Mouse (Mus musculus) large intestine, adult 2 months (tissue): ENCODE measurements around the gene Ube2j1. TPM values are rescaled to one million over a fixed set of nuclear protein-coding genes. Genes with fewer than 3 reads are reported as not detected.
A peak's percentile ranks its signal among the peaks of the same experiment; 100 is the strongest.
"Not testable (repeated sequence)": the region's sequence is repeated elsewhere in the genome, so short reads cannot be mapped to it uniquely, and the experiment has no call there.

Experiments
- DNase-seq: peaks from one replicate; pipeline ENCODE4 v3.0.0-alpha.2; 2012; ENCODE audit warnings: low read depth, low spot score
- WGBS: fragments of 180-500 bp; shearing (Covaris S2); methylation state at CpG from one replicate; pipeline ENCODE4 v1.1.7; 2018; 5-methylcytosine and 5-hydroxymethylcytosine counted together
- polyA plus RNA-seq: library from polyadenylated mRNA; depleted of rRNA; stranded (reverse); fragments of >200 nt; gene quantifications from 2 replicates; pipeline ENCODE4 v1.2.3, GENCODE M21; 2012; rRNA removed

The Ube2j1 gene
- polyA plus RNA-seq = 17.4 and 24.9 TPM in 2 replicates

DNA sequence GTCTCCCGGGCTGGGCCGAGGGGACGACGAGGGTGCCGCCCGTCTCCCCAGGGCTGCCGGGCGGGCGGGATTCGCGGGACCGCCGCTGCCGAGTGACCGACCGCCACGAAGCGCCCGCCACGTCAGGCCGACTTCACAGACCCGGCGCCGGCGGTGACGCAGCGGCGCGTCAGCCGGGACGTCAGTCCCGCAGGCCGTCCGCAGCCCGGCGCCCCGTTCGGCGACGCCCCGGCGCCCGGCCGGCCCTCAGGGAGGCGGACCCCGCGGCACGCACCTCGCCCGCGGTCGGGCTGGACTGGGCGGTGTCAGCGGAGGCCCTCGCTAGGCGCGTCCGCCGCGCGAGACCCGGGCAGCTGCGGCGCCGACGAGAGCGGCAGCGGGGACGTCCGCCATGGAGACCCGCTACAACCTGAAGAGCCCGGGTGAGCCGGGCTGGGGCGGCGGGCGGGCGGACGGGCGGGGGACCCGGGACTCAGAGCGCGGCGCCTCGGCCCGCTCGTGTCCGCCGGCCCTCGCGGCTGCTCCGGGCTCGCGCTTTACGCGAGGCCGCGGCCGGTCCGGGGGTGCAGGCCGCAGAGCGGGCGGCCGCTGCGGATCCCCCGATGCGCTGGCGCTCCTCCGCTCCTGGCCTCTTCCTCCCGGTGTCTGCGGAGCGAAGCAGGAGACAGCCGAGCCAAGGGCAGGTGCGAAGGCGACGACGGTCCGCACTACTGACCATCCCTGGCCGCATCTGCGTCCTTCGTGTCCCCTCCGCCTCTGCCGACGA lies at the start of gene Ube2j1:
Ube2j1 (plus strand) TSS at position 222 of the 766 bp plus-strand sequence.
- under 1% methylated on average over 121 of the region's 123 CpGs for WGBS
- peak; percentile 63 for DNase-seq

DNA sequence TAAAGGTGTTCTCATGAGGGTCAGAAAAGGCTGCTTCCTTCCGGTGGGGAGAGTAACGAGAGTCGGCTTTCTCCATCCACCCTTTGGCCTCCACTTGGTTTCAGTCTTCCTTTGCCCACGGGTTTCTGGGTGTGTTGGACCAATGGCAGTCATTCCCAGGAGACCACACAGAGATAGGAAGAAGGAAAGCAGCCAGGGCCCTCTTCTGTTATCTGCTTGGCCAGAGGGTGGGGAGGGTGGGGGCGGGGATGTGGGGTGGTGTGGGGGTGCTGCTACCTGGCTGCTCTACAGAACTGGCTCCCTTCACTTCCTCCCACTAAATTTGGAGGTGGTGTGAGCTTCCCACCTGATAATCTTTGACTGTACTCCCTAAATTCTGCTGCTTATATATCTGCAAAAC lies 49.6 kb upstream of the Ube2j1 start:
- DNase-seq = no peak
- 39% methylated on average over 5 of the region's 5 CpGs for WGBS

DNA sequence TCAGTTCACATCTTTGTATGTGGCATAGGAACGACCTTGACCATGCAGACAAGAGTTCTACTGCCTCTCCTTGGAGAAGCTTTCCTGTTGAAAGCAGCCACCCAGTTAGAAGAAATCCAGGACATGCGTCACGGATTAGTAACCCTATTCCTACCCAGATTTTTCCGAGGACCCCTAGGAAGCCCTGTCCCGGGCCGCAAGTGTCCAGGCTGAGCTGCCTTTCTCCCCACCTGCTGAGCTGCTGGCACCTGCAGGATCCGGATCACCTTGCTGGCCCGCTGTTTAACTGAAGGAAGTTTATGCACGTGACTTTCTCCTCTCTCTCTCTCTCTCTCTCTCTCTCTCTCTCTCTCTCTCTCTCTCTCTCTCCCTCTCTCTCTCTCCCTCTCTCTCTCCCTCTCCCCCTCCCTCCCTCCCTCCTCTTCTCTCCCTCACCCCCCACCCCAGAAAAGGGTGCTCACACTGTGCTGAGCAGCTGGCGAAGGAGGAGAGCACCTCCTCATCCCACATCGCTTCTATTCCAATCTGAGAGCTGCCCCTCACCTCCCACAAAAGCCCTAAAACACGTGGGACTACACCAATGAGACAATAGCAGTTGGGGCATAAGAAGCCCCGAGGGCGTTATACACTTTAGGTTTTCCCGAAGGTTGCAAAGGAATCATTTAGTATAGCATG lies 49.0 kb upstream of the Ube2j1 start:
- DNase-seq = no peak
- 6% methylated on average over 15 of the region's 15 CpGs for WGBS

DNA sequence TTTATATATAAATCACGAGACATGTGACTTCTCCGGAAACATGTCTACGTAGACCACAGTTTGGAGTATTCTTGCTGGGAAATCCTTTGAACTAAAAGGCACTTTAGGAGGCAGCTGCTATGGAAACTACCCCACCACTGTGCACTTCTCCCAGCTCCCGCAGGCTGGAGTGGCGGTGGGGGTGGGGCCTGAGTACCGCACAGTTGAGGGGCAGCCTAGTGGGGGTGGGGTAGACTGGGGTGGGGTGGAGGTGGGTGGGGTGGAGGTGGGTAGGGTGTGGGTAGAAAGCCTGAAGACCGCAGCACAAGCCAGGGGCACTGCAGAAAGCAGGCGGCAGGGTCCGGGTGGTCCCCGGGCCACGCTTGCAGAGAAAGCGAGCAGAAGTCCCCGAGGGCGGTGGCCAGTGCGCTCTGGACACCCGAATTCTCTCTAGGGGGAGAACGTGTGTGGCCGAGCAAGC lies 48.5 kb upstream of the Ube2j1 start, which contains the start of gene Rragd:
Rragd (plus strand) TSS at position 322 of the 460 bp plus-strand sequence.
- under 1% methylated on average over 18 of the region's 18 CpGs for WGBS
- DNase-seq = no peak

DNA sequence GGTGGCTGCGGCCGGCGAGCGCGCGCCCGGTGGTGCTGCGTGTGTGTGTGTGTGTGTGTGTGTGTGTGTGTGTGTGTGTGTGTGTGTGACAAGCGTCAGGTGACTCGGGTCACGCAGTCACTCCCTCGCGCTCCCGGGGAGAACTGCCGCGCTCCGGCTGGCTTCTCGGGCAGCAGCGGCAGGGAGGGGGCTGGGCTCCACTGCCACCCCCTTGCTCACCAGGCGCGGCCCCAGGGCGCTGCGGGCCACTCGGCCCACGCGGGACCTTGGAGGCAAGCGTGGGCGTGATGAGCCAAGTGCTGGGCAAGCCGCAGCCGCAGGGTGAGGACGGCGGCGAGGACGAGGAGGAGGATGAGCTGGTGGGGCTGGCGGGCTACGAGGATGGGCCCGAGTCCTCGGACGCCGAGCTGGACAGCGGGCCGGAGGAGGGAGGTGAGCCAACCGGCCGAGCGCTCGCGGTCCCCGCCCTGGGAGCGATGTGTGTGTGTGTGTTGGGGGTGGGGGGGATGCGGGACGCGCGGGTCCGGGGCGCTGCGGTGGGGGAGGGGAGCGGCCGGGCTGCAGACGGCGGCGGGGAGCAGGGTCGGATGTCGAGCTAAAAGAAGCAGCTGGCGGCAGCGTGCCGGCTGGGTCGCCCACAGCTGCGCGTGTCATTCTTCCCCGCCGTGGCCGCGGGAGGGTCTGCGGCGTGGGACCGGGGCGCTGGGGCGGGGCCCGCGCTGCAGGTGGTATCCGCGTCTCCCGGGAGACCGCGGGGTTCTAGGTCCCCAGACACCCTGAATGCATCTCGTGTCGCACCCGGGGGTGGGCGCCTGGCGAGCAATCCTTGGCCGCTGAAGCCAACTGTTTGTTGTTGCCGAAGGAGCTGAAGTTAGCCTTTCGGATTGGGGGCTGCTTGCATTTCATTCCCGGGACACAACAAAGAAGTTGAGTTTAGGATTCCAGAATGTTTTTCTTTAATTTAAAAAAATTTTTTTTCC lies 47.8 kb upstream of the Ube2j1 start:
- DNase-seq = no peak
- WGBS = under 1% methylated on average over 83 of the region's 94 CpGs

DNA sequence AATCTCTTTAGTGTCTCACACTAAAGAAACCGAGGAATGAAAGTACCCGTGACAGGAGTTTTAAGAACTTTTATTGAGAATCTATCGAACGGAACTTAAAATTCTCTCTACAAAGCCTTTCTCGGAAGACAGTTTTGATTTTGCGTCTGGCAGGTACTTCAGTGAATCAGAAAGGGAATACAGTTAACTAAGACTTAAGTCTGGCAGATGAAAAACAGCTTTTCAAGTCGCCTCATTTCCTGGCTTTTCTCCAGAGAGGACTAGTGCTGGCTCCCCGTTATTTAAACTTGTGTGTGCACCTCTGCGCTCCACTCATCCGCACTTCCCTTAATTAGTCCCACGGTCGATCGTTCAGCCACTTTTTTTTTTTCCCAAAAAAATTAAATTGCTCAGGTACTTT lies 47.0 kb upstream of the Ube2j1 start:
- 9% methylated on average over 13 of the region's 13 CpGs for WGBS
- no peak for DNase-seq

DNA sequence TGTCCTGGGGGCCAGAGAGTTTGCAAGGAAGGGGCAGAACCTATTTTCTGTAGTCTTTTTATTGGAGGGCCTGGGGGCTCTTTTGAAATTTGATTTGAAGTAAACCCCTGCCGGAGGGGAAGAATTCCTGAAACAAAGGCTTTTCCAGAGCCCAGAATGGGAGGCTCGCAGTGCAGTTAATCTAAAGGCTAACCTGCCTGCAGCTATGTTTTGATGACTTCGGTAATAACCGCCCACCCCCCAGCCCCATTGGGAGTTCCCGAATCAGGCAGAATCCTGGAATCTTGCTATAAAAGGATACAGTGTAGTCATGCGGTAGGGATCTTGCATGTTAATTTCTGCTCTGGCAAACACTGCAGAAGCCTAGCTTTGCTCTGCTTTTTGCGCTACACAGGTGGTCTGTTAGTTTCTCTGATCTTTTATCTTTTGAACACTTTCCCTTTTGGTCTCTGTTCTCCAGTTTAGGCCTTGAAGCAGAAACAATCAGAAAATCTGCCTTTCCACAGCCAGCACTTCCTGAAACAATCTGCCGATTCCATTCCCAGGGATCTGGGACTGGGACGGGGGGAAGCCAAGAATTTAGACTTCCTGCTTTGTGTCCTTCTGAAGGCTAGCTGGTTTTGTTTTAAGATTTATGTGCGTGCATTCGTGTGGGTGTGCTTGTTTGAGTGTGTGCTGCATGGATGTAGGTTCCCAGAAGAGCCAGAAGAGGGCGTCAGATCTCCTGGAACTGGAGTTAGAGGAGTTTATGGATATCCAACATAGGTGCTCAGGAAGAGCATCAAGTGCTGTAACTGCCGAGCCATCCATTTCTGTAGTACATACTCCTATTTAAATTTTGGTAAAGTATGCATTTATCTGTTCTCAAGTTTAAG lies 46.2 kb upstream of the Ube2j1 start:
- no peak for DNase-seq
- WGBS = 65% methylated on average over 13 of the region's 13 CpGs

DNA sequence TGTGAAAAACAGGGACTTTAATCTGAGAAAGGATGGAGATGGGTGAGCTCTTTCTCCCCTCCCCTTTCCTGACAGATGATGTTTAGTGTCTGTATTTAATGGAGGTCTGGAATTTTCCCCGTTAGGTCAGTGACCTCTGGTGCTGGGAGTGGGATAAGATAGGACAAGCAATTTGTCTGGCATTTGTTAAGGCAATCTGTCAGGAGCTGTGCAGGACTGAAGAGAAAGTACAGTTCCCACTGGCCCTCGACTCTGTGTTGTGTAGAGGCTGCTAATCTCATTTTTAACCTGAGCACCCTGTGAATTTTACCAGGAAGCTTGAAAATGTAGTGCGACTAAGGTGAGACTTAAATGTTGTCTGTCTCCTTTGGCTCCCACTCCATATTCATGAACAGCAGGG lies 45.5 kb upstream of the Ube2j1 start:
- 40% methylated on average over 3 of the region's 3 CpGs for WGBS
- DNase-seq = no peak

DNA sequence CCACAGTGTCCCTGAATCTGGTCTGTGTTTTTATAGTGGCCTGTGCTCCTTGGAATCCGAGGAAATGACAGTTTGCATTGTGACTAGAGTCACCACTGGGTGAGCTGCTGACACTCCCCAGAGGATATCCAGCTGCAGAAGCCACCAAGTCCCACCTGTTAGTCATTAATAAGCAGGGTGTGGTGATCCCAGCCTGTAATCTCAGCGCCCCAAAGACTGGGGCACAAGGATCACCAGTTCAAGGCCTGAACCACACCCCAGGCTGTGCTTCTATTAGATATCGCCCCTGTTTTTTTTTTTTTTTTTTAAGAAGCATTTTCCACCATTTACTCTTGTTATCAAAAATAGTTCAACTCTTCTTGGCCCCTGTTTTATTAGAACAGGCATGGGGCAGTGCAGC lies 44.2 kb upstream of the Ube2j1 start:
- WGBS = 37% methylated on average over 3 of the region's 3 CpGs
- no peak for DNase-seq

DNA sequence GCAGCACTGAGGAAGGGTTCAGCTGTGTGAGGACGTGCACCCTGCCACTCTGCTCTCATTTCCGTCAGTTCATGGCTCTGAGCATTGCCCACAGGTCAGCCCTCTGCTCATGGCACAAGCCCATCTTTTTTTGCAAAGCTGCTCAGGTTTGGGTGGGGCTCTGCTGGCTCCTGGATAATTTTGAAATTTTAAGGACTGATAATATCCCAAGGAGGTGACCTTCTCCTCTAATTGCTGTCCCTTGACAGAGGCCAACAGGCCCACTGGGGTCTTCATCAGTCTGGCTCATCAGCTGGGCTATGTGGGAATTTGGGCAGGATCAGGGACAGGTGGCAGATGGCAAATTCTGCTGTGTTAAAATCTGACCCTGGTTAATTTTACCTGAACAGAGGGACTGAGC lies 41.9 kb upstream of the Ube2j1 start:
- 65% methylated on average over 2 of the region's 2 CpGs for WGBS
- no peak for DNase-seq

DNA sequence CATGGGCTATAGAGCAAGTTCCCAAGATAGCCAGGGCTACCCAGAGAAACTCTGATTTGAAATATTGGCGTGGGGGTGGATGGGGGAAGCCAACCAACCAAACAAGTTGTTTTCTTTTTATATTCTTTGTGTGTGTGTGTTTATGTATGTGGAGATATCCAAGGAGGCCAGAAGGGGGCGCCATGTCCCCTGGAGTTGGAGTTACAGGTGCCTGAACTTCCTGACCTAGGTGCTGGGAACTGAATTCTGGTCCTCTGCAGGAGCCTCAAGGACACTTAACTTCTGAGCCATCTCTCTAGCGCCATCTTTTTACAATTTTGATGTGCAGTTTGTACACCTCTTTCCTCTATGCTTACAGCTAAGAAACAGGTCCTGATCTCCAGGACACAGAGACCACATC lies 37.0 kb upstream of the Ube2j1 start:
- 74% methylated on average over 3 of the region's 3 CpGs for WGBS
- DNase-seq = no peak

DNA sequence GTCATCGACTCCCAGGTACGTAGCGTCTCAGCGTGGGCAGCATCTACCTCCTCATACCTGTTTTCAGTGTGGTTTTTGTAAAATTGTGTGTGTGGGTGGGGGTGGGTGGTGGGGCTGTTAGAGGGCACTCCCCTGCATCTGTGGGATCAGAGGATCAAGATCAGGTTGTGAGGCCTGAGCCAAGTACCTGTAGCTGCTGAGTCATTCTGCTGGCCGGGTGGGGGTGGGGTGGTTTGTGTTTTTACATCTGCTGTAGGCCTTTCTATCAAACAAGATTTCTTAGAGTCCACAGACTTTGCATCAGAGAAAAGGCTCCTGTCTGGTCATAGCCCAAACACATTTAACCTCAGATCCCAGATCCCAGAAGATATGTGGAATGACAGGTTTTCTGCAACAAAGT lies 35.1 kb upstream of the Ube2j1 start:
- no peak for DNase-seq
- 94% methylated on average over 5 of the region's 5 CpGs for WGBS

DNA sequence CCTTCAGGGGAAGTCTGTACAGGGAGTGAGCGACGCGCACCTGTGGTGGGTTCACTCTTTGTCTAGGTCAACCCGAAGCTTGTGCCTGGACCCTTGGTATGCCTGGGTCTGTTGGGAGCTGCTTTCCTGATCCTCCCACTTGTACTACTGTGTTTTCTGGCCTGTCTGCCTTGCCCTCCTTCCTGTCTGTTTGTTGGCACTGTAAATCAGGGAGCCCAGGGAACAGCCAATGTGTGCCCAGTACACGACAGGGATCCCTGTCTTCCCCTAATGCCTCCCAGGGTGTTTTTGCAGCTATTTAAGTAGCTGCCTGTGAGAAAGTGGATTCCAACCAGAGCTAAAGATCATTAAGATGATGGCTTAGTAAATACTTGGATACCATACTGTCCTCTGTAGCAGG lies 33.6 kb upstream of the Ube2j1 start:
- WGBS = 79% methylated on average over 5 of the region's 5 CpGs
- no peak for DNase-seq

DNA sequence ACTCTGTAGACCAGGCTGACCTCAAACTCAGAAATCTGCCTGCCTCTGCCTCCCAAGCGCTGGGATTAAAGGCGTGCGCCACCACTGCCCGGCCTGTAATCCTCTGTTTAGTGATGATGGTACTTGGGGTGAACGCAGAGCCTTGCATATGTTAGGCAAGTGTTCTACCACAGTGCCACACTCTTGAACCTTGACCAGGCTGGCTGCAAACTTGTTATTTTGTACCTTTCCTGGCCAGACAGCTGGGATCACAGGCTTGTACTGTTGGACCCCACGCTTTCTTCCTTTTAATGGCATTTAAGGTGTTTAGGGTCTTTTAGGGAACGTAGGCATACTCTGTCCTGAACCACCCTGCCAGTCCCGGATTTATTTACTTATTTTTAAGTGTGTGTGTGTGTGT lies 32.2 kb upstream of the Ube2j1 start:
- no peak for DNase-seq
- 89% methylated on average over 8 of the region's 8 CpGs for WGBS

DNA sequence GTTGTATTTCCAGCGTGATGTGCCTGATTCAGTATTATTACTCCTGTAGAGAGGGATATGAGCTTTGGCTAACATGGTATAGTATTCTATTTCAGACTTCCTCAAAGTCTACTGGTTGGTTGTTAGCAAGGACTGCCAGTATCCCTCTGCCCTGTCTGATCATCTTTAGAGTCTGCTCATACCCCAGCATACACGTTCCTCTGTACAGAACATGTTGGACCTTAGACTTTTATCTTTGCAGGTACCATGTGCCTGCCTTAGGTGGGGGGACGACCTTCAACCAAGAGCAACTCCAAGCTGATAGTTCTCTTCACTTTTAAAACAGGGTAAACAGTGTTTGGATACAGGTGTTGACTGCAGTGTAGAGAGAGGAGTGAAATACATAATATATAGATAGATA lies 29.1 kb upstream of the Ube2j1 start:
- WGBS = 49% methylated on average over 3 of the region's 3 CpGs
- no peak for DNase-seq

DNA sequence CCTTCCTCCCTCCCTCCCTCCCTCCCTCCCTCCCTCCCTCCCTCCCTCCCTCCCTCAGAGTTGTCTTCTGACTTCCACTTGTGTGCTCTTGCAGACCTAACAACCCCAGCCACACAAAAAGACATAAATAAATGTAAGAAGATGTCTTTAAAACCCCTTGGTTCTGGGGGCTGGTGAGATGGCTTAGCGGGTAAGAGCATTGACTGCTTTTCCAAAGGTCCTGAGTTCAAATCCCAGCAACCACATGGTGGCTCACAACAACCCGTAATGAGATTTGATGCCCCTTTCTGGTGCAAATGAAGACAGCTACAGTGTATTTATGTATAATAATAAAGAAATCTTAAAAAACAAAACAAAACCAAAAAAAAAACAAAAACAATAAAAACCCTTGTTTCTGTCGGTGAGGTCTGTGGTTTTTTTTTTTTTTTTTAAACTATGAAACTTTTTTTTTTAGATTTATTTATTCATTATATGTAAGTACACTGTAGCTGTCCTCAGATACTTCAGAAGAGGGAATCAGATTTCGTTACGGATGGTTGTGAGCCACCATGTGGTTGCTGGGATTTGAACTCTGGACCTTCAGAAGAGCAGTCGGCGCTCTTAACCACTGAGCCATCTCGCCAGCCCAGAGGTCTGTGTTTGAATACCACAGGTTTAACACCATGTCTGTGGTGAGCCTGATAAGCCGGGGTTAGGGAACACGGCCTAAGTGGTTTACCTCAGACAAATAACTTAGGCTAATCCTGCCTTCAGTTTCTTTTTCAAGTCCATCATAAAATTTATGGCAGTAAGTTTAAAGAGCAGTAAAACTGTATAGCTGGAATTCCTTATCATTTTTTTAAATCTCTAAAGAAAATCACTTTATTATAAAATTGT lies 25.4 kb upstream of the Ube2j1 start:
- DNase-seq = not testable (repeated sequence)
- WGBS = 43% methylated on average over 10 of the region's 10 CpGs

DNA sequence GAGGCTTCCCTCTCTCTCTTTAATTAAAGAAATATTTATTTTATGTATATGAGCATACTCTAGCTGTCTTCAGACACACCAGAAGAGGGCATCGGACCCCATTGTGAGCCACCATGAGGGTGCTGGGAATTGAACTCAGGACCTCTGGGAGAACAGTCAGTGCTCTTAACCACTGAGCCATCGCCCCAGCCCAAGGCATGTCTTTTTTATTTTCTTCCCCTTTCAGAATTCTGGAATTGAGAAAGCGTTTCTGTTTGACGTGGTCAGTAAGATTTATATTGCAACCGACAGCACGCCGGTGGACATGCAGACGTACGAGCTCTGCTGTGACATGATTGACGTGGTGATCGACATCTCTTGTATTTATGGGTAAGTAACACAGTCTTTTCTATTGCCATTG lies 24.4 kb upstream of the Ube2j1 start:
- WGBS = 64% methylated on average over 11 of the region's 11 CpGs
- no peak for DNase-seq
